Mouse (Mus musculus): ENCODE measurements at regions not wholly inside any gene's neighbourhood (a gene's known extent, or its start where the extent isn't known, plus 50 kb on each side); places are given as distances from the start of the nearest gene placed in this dataset.

DNA sequence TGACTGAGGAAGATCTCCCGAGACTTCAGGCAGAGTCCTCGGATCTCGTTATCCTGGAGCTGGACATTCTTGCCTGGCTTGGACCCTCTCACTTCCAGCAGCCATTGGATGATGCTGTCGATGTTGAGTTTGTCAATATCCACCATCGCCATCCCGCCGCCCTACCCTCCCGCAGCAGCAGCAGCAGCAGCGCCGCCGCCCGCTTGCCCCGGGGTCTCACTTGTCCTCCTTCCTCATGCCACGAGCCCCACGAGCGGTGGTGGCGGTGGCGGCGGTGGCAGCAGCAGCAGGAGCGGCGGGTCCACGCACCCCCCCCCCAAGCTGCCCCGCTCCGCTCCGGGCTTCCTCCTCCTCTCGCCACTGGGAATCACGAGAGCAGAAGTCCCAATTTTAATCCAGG is 115.1 kb upstream of the Taf1b start:
- intact Hi-C loops (cut with DNase I): no loop called here
- peak in 1 of 2 experiments; percentile 26 for DNase-seq (ENCODE audit: extremely low spot score in 1 of 2, low spot score in 2 of 2)

- intact Hi-C loops (cut with DNase I): no loop called here
- DNase-seq (ENCODE audit: extremely low spot score in 1 of 2, low spot score in 2 of 2): no peak
These were observed 73.2 kb upstream of the Taf1b start for GRCm38 (mm10) chr12:24424958-24425357.

All from left cerebral cortex, postnatal 10 days (tissue).